Mouse (Mus musculus): ENCODE measurements around the gene Hnrnph2. TPM values are rescaled to one million over a fixed set of nuclear protein-coding genes. Genes with fewer than 3 reads are reported as not detected.

The Hnrnph2 gene
- polyA plus RNA-seq, 1 experiment from 2014 or later, result 164 TPM

DNA sequence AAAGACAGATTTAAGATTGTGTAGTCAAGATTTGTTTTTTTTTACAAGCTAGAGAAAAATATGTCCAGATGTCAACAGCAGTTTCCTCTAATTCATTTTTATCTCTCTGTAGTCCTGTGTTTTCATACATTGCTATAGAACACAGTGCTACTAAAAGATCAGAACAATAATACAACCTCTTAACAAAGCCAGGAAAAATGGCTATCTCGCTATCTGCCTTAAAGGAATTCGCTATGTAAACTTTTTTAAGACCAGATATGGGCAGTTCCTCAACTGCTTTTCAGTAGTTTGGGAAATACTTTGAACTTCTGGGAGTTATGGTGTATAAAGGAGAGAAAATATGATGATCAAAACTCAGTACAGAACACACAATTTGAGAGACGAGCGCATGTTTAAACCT, 22.4 kb downstream of the Hnrnph2 start:
- peaks cover 39% of the 10 kb centered on the region for H3K27me3 ChIP-seq (ENCODE audit: insufficient read depth, poor library complexity, severe bottlenecking)
- H3K4me1 ChIP-seq (replicated peaks), result peaks cover 11% of the 10 kb centered on the region; the same call in 1 of the 2 replicates
- no peak overlapping the region for H3K27ac ChIP-seq
- H3K36me3 ChIP-seq, result no peaks in the 10 kb centered on the region
- no peak overlapping the region for H3K4me3 ChIP-seq
- WGBS, result 93% methylated on average over 4 of the region's 4 CpGs
- DNase-seq (ENCODE audit: low spot score), result no peak
- H3K9me3 ChIP-seq, result no peaks in the 10 kb centered on the region

DNA sequence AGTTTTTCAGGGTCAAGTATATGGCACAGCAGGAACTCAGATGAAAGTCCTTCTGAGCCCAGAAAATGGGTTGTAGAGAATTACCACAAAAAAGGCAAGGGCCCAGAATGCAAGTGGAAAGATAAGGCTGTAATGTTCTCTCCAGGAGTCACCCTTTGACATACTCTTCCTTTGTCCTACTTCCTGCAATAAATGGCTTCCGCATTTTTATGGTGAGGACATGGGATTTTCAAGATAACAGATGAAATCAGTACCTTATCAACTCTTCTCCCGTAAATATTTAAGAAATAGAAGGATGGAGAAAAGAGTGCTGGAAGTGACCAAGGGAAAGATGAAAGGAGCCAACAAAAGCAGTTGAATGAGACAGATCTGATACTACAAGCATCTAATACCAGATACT, 27.2 kb downstream of the Hnrnph2 start:
- Histone ChIP-seq H3K4me1 (replicated peaks) (no peaks in the 10 kb centered on the region), H3K36me3 (no peaks in the 10 kb centered on the region), H3K9me3 (no peaks in the 10 kb centered on the region), H3K27ac (no peak overlapping the region), H3K4me3 (no peak overlapping the region), H3K27me3 (ENCODE audit: insufficient read depth, poor library complexity, severe bottlenecking) (peaks cover 16% of the 10 kb centered on the region; the same call in 1 of the 2 replicates)
- no peak for DNase-seq (ENCODE audit: low spot score)
- WGBS, result 88% methylated on average over 2 of the region's 2 CpGs

- Histone ChIP-seq H3K27ac (no peak overlapping the region), H3K4me3 (no peak overlapping the region), H3K27me3 (ENCODE audit: insufficient read depth, poor library complexity, severe bottlenecking) (peaks cover 3% of the 10 kb centered on the region; the same call in 1 of the 2 replicates), H3K36me3 (no peaks in the 10 kb centered on the region), H3K4me1 (replicated peaks) (no peaks in the 10 kb centered on the region), H3K9me3 (no peaks in the 10 kb centered on the region)
- no peak for DNase-seq (ENCODE audit: low spot score)
- 88% methylated on average over 5 of the region's 5 CpGs for WGBS
These were observed 31.7 kb downstream of the Hnrnph2 start for GRCm38 (mm10) chrX:134632710-134633109.

- DNase-seq (ENCODE audit: low spot score), result no peak
- Histone ChIP-seq H3K4me1 (replicated peaks) (no peaks in the 10 kb centered on the region), H3K27ac (no peak overlapping the region), H3K36me3 (no peaks in the 10 kb centered on the region), H3K9me3 (no peaks in the 10 kb centered on the region), H3K27me3 (ENCODE audit: insufficient read depth, poor library complexity, severe bottlenecking) (peaks cover 3% of the 10 kb centered on the region; the same call in 1 of the 2 replicates), H3K4me3 (no peak overlapping the region)
- 58% methylated on average over 3 of the region's 3 CpGs for WGBS
These were observed 34.1 kb downstream of the Hnrnph2 start for GRCm38 (mm10) chrX:134635111-134635510.

GRCm38 (mm10) chrX:134635860-134636259, 34.9 kb downstream of the Hnrnph2 start:
- Histone ChIP-seq H3K4me3 (no peak overlapping the region), H3K36me3 (no peaks in the 10 kb centered on the region), H3K9me3 (no peaks in the 10 kb centered on the region), H3K4me1 (replicated peaks) (no peaks in the 10 kb centered on the region), H3K27me3 (ENCODE audit: insufficient read depth, poor library complexity, severe bottlenecking) (peaks cover 3% of the 10 kb centered on the region; the same call in 1 of the 2 replicates), H3K27ac (no peak overlapping the region)
- WGBS, result 82% methylated on average over 3 of the region's 3 CpGs
- no peak for DNase-seq (ENCODE audit: low spot score)

DNA sequence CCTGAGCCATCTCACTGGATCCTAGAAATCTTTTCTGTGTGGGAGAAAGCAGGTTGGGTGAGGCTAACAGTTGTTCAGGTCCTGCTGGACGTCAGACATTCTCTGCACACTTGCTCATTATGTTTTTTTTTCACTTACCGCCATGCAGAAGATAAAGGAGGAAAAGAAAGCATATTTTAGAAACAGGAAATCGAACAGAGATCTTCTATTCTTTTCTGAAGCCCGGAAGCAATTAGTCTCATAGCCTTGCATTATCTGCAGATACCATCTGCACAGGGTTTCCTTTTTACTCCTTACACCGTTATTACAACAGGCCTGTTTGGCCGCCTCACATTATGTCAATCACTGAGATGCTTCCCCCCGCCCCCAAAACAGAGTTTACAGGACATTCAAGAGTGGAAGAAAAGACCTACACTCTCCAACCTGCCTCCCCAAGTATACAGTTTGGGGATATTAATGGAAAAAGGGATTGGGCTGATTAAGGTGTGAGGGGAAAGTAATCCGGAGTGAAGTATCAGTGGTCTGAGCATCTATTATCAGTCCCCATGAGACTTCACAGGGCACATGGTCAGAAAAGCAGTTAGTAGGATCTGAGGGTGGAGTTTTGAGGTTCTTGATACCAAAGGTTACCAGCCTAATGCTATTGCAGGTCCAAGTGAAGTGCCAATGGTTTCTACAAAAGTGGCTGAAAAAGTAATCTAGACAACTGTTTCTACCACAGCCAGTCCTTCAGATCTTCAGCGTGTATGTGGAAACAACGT, 40.2 kb downstream of the Hnrnph2 start:
- 78% methylated on average over 10 of the region's 10 CpGs for WGBS
- Histone ChIP-seq H3K27ac (no peak overlapping the region), H3K36me3 (no peaks in the 10 kb centered on the region), H3K27me3 (ENCODE audit: insufficient read depth, poor library complexity, severe bottlenecking) (no peaks in the 10 kb centered on the region), H3K4me3 (no peak overlapping the region), H3K4me1 (replicated peaks) (no peaks in the 10 kb centered on the region), H3K9me3 (no peaks in the 10 kb centered on the region)
- no peak for DNase-seq (ENCODE audit: low spot score)

DNA sequence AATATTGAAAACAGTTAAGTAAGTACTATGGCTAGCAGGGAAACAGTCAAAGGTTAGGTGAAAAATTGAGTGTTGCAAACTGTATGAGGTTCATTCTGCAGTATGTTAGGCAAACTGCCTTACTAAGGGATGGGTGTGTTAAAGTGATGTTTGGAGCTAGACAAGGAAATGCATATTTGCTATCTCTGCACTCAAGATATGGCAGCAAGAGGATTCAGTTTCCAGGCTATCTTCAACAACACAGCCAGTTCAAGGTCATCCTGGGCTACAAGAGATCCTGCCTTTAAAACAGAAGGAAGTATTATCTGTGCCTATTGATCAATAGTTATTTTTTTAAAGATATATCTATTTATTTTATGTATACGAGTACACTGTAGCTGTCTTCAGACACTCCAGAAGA, 45.4 kb downstream of the Hnrnph2 start:
- DNase-seq (ENCODE audit: low spot score), result no peak
- Histone ChIP-seq H3K36me3 (no peaks in the 10 kb centered on the region), H3K4me1 (replicated peaks) (no peaks in the 10 kb centered on the region), H3K27me3 (ENCODE audit: insufficient read depth, poor library complexity, severe bottlenecking) (no peaks in the 10 kb centered on the region), H3K4me3 (no peak overlapping the region), H3K27ac (no peak overlapping the region), H3K9me3 (no peaks in the 10 kb centered on the region)
- WGBS, result 82% methylated on average over 1 of the region's 1 CpGs

DNA sequence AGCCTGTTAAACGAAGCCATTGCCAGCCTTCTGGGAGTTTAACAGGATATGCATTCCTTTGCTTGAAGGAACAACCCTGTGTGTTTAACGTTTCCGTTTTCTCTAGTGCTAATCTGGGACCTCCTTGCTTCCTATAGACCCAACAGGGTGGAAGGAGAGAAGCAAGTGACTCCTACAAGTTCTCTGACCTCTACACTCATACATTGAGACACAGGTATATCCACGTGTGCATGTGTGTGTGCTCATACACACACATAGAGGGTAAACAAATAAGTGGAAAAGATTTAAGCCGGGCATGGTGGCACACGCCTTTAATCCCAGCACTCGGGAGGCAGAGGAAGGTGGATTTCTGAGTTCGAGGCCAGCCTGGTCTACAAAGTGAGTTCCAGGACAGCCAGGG, 46.4 kb downstream of the Hnrnph2 start:
- Histone ChIP-seq H3K9me3 (no peaks in the 10 kb centered on the region), H3K27ac (no peak overlapping the region), H3K36me3 (no peaks in the 10 kb centered on the region), H3K4me3 (no peak overlapping the region), H3K27me3 (ENCODE audit: insufficient read depth, poor library complexity, severe bottlenecking) (no peaks in the 10 kb centered on the region), H3K4me1 (replicated peaks) (no peaks in the 10 kb centered on the region)
- WGBS, result 71% methylated on average over 8 of the region's 8 CpGs
- no peak for DNase-seq (ENCODE audit: low spot score)

- Histone ChIP-seq H3K4me3 (no peak overlapping the region), H3K27me3 (ENCODE audit: insufficient read depth, poor library complexity, severe bottlenecking) (no peaks in the 10 kb centered on the region), H3K9me3 (no peaks in the 10 kb centered on the region), H3K27ac (no peak overlapping the region), H3K4me1 (replicated peaks) (no peaks in the 10 kb centered on the region), H3K36me3 (no peaks in the 10 kb centered on the region)
- WGBS, result 20% methylated on average over 11 of the region's 11 CpGs
- peak; percentile 78 for DNase-seq (ENCODE audit: low spot score)
These were observed 47.2 kb downstream of the Hnrnph2 start for GRCm38 (mm10) chrX:134648031-134648692.

GRCm38 (mm10) chrX:134652061-134652460, 51.1 kb downstream of the Hnrnph2 start:
- DNase-seq (ENCODE audit: low spot score), result no peak
- Histone ChIP-seq H3K4me1 (replicated peaks) (no peaks in the 10 kb centered on the region), H3K27ac (no peak overlapping the region), H3K4me3 (no peak overlapping the region), H3K36me3 (no peaks in the 10 kb centered on the region), H3K27me3 (ENCODE audit: insufficient read depth, poor library complexity, severe bottlenecking) (no peaks in the 10 kb centered on the region), H3K9me3 (no peaks in the 10 kb centered on the region)
- WGBS, result 91% methylated on average over 1 of the region's 1 CpGs

Other genes with a start within 250 kb of the Hnrnph2 start
- gene Drp2, start 196.6 kb upstream of the Hnrnph2 start, polyA plus RNA-seq (2016; fragmentation: Nextera tagmentation; extraction: Ambion mirVana), result 2.7 and 4.7 TPM in 2 replicates
- gene Taf7l, start 124.7 kb upstream of the Hnrnph2 start, polyA plus RNA-seq (2016; fragmentation: Nextera tagmentation; extraction: Ambion mirVana), result not detected in 2 replicates
- 70.6 and 100 TPM in 2 replicates for gene Timm8a1, start 59.3 kb upstream of the Hnrnph2 start, polyA plus RNA-seq (2016; fragmentation: Nextera tagmentation; extraction: Ambion mirVana)
- gene Btk, start 17.6 kb upstream of the Hnrnph2 start, polyA plus RNA-seq (2016; fragmentation: Nextera tagmentation; extraction: Ambion mirVana), result 1.2 and 2.2 TPM in 2 replicates
- 271 and 325 TPM in 2 replicates for gene Rpl36a, start 15.5 kb upstream of the Hnrnph2 start, polyA plus RNA-seq (2016; fragmentation: Nextera tagmentation; extraction: Ambion mirVana)
- gene Gla, start 54 bp upstream of the Hnrnph2 start, polyA plus RNA-seq (2016; fragmentation: Nextera tagmentation; extraction: Ambion mirVana), result 4.9 and 6.2 TPM in 2 replicates
- 4.2 and 6.4 TPM in 2 replicates for gene Armcx4, start 85.3 kb downstream of the Hnrnph2 start, polyA plus RNA-seq (2016; fragmentation: Nextera tagmentation; extraction: Ambion mirVana)
- gene Armcx1, start 116.8 kb downstream of the Hnrnph2 start, polyA plus RNA-seq (2016; fragmentation: Nextera tagmentation; extraction: Ambion mirVana), result 41.8 and 47.0 TPM in 2 replicates
- 15.7 and 16.1 TPM in 2 replicates for gene Armcx6, start 150.2 kb downstream of the Hnrnph2 start, polyA plus RNA-seq (2016; fragmentation: Nextera tagmentation; extraction: Ambion mirVana)
- 47.7 and 57.1 TPM in 2 replicates for gene Armcx3, start 155.4 kb downstream of the Hnrnph2 start, polyA plus RNA-seq (2016; fragmentation: Nextera tagmentation; extraction: Ambion mirVana)
- gene Armcx2, start 208.0 kb downstream of the Hnrnph2 start, polyA plus RNA-seq (2016; fragmentation: Nextera tagmentation; extraction: Ambion mirVana), result 79.2 and 86.4 TPM in 2 replicates